Mouse (Mus musculus) midbrain, embryonic 10.5 days (tissue): ENCODE data around the gene Rhd. TPM values are rescaled to one million over a fixed set of nuclear protein-coding genes. Genes with fewer than 3 reads are reported as not detected.
"Not testable (repeated sequence)": the region's sequence is repeated elsewhere in the genome, so short reads cannot be mapped to it uniquely, and the experiment has no call there.

ENCODE experiments used
- DNase-seq: peaks from one replicate; pipeline ENCODE4 v3.0.0-alpha.2; 2017; ENCODE audit warnings: low spot score
- H3K27ac ChIP-seq: fragments of 300-500 bp; sonication (generic); replicated peaks from 2 replicates; pipeline ENCODE4 v1.5.1; 2016; ENCODE audit warnings: mild to moderate bottlenecking
- H3K27me3 ChIP-seq: fragments of 300-500 bp; sonication (generic); 2 replicates; pipeline ENCODE4 v1.6.1; 2016; ENCODE audit warnings: low read depth, mild to moderate bottlenecking; ENCODE audit not compliant: poor library complexity, severe bottlenecking
- H3K36me3 ChIP-seq: fragments of 300-500 bp; sonication (generic); 2 replicates; pipeline ENCODE4 v1.6.1; 2016; ENCODE audit warnings: mild to moderate bottlenecking, moderate library complexity
- H3K4me1 ChIP-seq: fragments of 300-500 bp; sonication (generic); 2 replicates; pipeline ENCODE4 v1.6.1; 2016
- H3K4me3 ChIP-seq: fragments of 300-500 bp; sonication (generic); 2 replicates; pipeline ENCODE4 v1.5.1; 2016; ENCODE audit warnings: mild to moderate bottlenecking, moderate library complexity
- H3K9me3 ChIP-seq: fragments of 300-500 bp; sonication (generic); replicated peaks from 2 replicates; pipeline ENCODE4 v1.6.1; 2016; ENCODE audit warnings: mild to moderate bottlenecking
- WGBS: fragments of 180-500 bp; shearing (Covaris S2); methylation state at CpG from one replicate; pipeline ENCODE4 v1.1.7; 2016; 5-methylcytosine and 5-hydroxymethylcytosine counted together
- polyA plus RNA-seq: library from polyadenylated mRNA; unstranded; fragments of >200 nt; fragmentation: Nextera tagmentation; extraction: Ambion mirVana; gene quantifications from 2 replicates; pipeline ENCODE4 v1.2.1, GENCODE M21; 2016

Rhd gene
- polyA plus RNA-seq, 1 experiment from 2014 or later, result 9.6 TPM

- Histone ChIP-seq H3K36me3 (no peaks in the 10 kb centered on the region), H3K27me3 (no peaks in the 10 kb centered on the region), H3K27ac (no peak overlapping the region), H3K4me1 (peaks cover 8% of the 10 kb centered on the region), H3K9me3 (no peaks in the 10 kb centered on the region), H3K4me3 (no peak overlapping the region)
- peak; percentile 26 for DNase-seq
- 36% methylated on average over 7 of the region's 7 CpGs for WGBS
Measured at GRCm38 (mm10) chr4:134883266-134883665, 18.9 kb downstream of the Rhd start.

DNA sequence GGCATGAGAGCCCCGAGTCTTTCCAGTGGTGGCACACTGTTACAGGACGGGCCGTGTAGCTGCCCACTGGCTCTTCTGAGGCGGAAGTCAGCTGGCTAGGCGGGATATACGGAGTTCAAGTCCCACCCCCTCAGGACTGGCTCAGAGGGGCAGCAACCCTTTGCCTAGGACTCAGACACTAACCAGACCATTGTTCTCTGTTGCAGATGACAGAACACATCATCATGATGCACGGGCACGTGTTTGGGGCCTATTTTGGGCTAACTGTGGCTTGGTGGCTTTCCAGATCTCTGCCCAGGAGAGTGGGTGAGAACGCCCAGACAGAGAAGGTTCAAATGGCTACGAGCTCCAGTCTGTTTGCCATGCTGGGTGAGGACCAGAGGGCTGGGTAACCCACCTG is 19.5 kb downstream of the Rhd start:
- Histone ChIP-seq H3K36me3 (no peaks in the 10 kb centered on the region), H3K4me3 (no peak overlapping the region), H3K9me3 (no peaks in the 10 kb centered on the region), H3K27me3 (no peaks in the 10 kb centered on the region), H3K4me1 (peaks cover 8% of the 10 kb centered on the region), H3K27ac (no peak overlapping the region)
- DNase-seq, result no peak
- 87% methylated on average over 10 of the region's 10 CpGs for WGBS

- DNase-seq, result no peak
- H3K27me3 ChIP-seq, result no peaks in the 10 kb centered on the region
- no peaks in the 10 kb centered on the region for H3K9me3 ChIP-seq
- H3K4me1 ChIP-seq, result peaks cover 6% of the 10 kb centered on the region
- WGBS, result 91% methylated on average over 4 of the region's 4 CpGs
- no peak overlapping the region for H3K27ac ChIP-seq
- no peaks in the 10 kb centered on the region for H3K36me3 ChIP-seq
- H3K4me3 ChIP-seq, result no peak overlapping the region
Measured at GRCm38 (mm10) chr4:134884364-134884763, 20.0 kb downstream of the Rhd start.

DNA sequence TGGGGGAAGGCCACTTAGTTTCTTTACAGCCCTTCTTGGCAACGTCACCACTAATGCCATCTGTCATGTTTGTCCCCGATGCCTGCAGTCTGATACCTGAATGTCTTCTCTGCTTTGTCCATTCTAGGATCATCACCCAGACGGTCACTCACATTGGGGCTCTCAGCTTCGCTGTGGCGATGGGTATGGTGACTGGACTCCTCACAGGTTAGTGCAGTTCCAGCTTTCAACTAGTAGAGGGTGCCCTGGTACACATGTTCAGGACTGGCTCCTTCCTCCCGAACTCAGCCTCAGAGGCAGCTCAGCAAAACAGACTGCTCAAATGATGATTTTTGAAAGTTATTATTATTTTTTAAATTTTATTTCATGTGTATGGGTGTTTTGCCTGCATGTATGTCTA is 27.8 kb downstream of the Rhd start:
- Histone ChIP-seq H3K27ac (no peak overlapping the region), H3K27me3 (no peaks in the 10 kb centered on the region), H3K4me1 (peaks cover 6% of the 10 kb centered on the region), H3K9me3 (no peaks in the 10 kb centered on the region), H3K4me3 (no peak overlapping the region), H3K36me3 (peaks cover 18% of the 10 kb centered on the region)
- WGBS, result 86% methylated on average over 6 of the region's 6 CpGs
- DNase-seq, result no peak

DNA sequence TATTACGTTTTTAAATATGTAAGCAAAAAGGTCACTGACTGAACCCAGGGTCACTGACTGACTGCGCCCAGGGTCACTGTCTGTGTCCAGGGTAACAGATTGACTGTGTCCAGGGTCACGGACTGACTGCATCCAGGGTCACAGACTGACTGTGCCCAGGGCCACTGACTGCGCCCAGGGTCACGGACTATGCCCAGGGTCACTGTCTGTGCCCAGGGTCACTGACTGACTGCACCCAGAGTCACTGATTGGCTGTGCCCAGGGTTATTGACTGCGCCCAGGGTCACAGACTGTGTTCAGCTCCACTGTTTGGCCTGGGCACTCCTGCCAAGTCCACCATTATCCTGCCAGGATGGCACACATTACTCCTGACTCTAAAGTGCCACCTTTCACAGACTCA is 32.9 kb downstream of the Rhd start:
- 83% methylated on average over 6 of the region's 6 CpGs for WGBS
- no peak overlapping the region for H3K4me3 ChIP-seq
- H3K9me3 ChIP-seq, result no peaks in the 10 kb centered on the region
- no peak overlapping the region for H3K27ac ChIP-seq
- H3K27me3 ChIP-seq, result no peaks in the 10 kb centered on the region
- DNase-seq, result no peak
- H3K4me1 ChIP-seq, result peaks cover 6% of the 10 kb centered on the region
- H3K36me3 ChIP-seq, result peaks cover 68% of the 10 kb centered on the region

GRCm38 (mm10) chr4:134901126-134901525 is 36.8 kb downstream of the Rhd start:
- Histone ChIP-seq H3K4me3 (no peak overlapping the region), H3K4me1 (no peaks in the 10 kb centered on the region), H3K9me3 (no peaks in the 10 kb centered on the region), H3K27me3 (no peaks in the 10 kb centered on the region), H3K36me3 (peaks cover 99% of the 10 kb centered on the region), H3K27ac (no peak overlapping the region)
- no peak for DNase-seq
- WGBS, result 89% methylated on average over 8 of the region's 8 CpGs

- Histone ChIP-seq H3K27me3 (no peaks in the 10 kb centered on the region), H3K4me1 (no peaks in the 10 kb centered on the region), H3K9me3 (no peaks in the 10 kb centered on the region), H3K4me3 (no peak overlapping the region), H3K27ac (no peak overlapping the region), H3K36me3 (peaks cover 99% of the 10 kb centered on the region)
- WGBS, result 75% methylated on average over 7 of the region's 7 CpGs
- DNase-seq, result no peak
Measured at GRCm38 (mm10) chr4:134903046-134903445, 38.7 kb downstream of the Rhd start.

GRCm38 (mm10) chr4:134911406-134911805 is 47.1 kb downstream of the Rhd start:
- Histone ChIP-seq H3K36me3 (peaks cover 60% of the 10 kb centered on the region), H3K4me1 (peaks cover 26% of the 10 kb centered on the region)
- H3K27me3 ChIP-seq, H3K9me3 ChIP-seq, H3K4me3 ChIP-seq, DNase-seq, H3K27ac ChIP-seq: not testable (repeated sequence)
- WGBS, result 92% methylated on average over 7 of the region's 8 CpGs

- Histone ChIP-seq H3K36me3 (peaks cover 40% of the 10 kb centered on the region), H3K9me3 (peaks cover 5% of the 10 kb centered on the region; the same call in 1 of the 2 replicates), H3K27me3 (no peaks in the 10 kb centered on the region), H3K27ac (0 out of 2 replicates have a peak overlapping the region, but pooled peaks have one; percentile 28), H3K4me1 (peaks cover 26% of the 10 kb centered on the region), H3K4me3 (peak overlapping the region; percentile 92)
- WGBS, result 26% methylated on average over 3 of the region's 3 CpGs
- peak; percentile 65 for DNase-seq
Measured at GRCm38 (mm10) chr4:134913413-134913812, 49.1 kb downstream of the Rhd start.

GRCm38 (mm10) chr4:134914122-134914863 is 50.0 kb downstream of the Rhd start:
- peaks cover 31% of the 10 kb centered on the region for H3K36me3 ChIP-seq
- no peak for DNase-seq
- H3K4me3 ChIP-seq, result peak overlapping the region; percentile 92
- H3K27me3 ChIP-seq, result no peaks in the 10 kb centered on the region
- peak overlapping the region; percentile 91 for H3K27ac ChIP-seq
- 1% methylated on average over 43 of the region's 43 CpGs for WGBS
- H3K9me3 ChIP-seq, result peaks cover 5% of the 10 kb centered on the region; the same call in 1 of the 2 replicates
- peaks cover 26% of the 10 kb centered on the region for H3K4me1 ChIP-seq

DNA sequence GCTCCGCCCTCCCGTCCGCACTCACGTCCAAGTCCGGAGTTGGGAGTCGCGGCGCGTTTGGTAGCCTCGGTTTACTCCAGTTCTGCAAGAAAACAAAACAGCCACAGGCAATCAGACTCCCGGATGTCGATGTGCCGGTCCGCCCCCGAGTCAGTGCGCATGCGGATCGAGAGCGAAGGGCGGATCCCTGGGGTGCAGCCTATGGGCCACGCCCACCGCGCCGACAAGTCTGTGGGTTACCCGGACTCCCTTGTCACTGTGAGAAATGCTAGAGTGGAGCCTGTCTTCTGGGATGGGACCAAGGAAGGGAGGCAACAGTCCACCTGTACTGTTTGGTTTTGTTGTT is 50.5 kb downstream of the Rhd start, which contains the start of gene Tmem50a:
Gene Tmem50a (minus strand): TSS at position 161 of the 346 bp plus-strand sequence.
- peaks cover 26% of the 10 kb centered on the region for H3K4me1 ChIP-seq
- peaks cover 27% of the 10 kb centered on the region for H3K36me3 ChIP-seq
- H3K27ac ChIP-seq, result peak within 1 kb of the TSS; percentile 91
- peaks cover 5% of the 10 kb centered on the region; the same call in 1 of the 2 replicates for H3K9me3 ChIP-seq
- no peaks in the 10 kb centered on the region for H3K27me3 ChIP-seq
- WGBS, result under 1% methylated on average over 25 of the region's 25 CpGs
- peak within 1 kb of the TSS; percentile 92 for H3K4me3 ChIP-seq
- peak; percentile 90 for DNase-seq

DNA sequence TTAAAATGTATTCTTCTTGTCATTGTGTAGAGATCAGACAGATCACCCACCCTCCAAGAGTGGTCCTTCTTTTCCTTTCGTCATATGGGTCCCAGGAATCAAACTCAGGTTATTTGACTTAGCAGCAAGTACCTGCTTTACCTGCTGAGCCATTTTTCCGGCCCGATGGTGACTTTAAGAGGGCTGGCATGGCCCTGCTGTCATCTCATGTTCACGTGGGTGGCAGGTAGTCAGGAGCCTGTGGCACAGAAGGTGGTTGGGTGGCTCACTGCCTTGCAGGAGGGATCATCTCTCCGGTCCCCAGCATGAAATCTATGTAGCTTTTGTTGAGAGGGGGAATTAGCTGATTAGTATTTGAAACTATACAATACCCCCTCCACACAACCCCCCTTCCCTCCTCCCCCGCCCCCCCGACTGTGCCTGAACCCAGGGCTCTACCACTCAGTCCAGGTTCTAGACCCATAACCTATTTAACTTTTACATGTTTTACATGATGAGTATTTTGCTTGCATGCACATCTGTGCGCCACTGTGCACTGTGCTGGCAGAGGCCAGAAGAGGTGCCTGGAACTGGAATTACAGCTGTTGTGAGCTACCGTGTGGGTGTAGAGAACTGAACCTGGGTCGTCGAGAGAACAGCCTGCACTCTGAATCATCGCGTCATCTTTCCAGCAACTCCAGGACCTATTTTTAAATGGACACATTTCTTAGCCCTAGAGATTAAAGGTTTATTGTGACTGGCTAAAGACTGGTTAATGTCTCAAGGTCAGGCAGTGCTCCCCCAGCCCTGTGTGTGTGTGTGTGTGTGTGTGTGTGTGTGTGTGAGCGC is 51.1 kb downstream of the Rhd start:
- H3K27me3 ChIP-seq, result no peaks in the 10 kb centered on the region
- WGBS, result 58% methylated on average over 14 of the region's 14 CpGs
- peak overlapping the region; percentile 91 for H3K27ac ChIP-seq
- no peak for DNase-seq
- peak overlapping the region; percentile 92 for H3K4me3 ChIP-seq
- peaks cover 26% of the 10 kb centered on the region for H3K4me1 ChIP-seq
- H3K36me3 ChIP-seq, result peaks cover 25% of the 10 kb centered on the region
- peaks cover 5% of the 10 kb centered on the region; the same call in 1 of the 2 replicates for H3K9me3 ChIP-seq

DNA sequence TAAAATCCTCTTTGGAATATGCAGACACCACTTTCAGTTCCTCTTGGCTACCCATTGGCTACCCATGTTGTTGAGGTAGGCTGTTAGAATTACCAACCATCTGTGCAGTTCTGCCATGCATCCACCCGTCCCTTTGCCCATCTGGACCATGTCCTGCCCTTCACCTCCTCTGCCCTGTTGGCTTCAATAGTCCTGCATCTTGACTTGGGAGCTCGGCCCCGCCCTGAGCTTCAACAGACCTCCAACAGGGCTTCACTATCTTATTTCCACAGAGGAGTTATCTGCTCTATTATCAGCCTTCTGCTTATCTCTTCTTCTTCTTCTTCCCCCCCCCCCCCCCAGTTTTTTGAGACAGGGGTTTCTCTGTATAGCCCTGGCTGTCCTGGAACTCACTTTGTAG is 52.9 kb downstream of the Rhd start:
- Histone ChIP-seq H3K4me3 (no peak overlapping the region), H3K27me3 (no peaks in the 10 kb centered on the region), H3K27ac (no peak overlapping the region), H3K36me3 (peaks cover 8% of the 10 kb centered on the region), H3K9me3 (no peaks in the 10 kb centered on the region), H3K4me1 (peaks cover 26% of the 10 kb centered on the region)
- DNase-seq, result no peak
- 65% methylated on average over 3 of the region's 3 CpGs for WGBS
